Mouse (Mus musculus) layer of hippocampus, adult 8-10 months (tissue): ENCODE results near the gene Pagr1a. TPM values are rescaled to one million over a fixed set of nuclear protein-coding genes. Genes with fewer than 3 reads are reported as not detected.
A peak's percentile ranks its signal among the peaks of the same experiment; 100 is the strongest.

Source experiments
- DNase-seq, 2 experiments: peaks; one replicate each; pipeline ENCODE4 v3.0.0; 2022; ENCODE audit warnings: low spot score in 2 of 2
- total RNA-seq, 4 experiments: library from RNA; stranded (reverse); gene quantifications; 2 replicates each; pipeline ENCODE4 v1.2.4; 2022

Pagr1a gene
- 10 to 100 TPM; 18.9 to 59.7 (median 27.8) TPM for total RNA-seq

DNA sequence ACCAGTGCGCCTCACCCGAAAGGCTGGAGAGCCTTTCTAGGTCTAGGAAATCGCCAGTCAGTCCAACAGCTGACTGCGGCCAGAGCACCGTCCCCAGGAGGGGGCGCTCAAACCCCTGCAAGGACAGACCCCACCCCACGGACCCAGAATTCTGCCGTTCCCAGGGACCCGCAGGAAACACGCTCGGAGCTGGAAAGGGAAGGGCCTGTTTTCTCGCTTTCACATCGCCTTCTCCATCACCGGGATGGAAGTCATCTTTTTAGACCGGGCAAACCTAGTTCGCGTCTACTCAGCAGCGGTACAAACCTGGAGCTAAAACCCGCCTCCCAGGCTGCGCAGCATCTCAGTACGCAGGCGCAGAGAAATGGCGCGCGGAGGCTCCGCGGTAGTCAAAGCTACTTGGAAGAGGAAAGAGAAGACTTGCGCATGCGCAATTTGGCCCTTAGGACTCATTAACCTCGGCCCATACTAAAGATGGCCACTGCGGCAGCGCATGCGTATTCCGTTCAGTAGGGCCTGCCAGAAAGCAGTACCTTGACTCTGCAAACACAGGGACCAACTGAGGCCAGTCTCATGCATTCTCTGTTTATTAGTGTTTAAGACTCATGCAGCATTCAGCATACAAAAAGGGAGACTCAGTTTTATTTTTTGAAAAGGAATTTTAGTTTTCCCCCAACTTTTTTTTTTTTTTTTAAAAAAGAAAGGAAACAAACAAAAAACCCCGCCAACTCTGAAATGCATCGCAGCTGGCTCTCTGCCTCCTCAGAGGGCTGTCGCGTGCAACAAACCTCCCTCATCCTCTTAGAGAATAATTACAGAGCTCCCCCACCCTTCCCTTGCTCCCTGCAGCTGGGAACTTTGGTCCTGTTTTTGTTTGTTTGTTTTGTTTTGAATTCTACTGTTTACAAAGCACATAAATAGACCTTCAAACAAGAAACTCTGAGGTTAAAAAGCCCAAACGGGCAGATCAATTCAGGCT, at the start of gene Pagr1a:
Pagr1a (minus strand) TSS at position 382 of the 979 bp plus-strand sequence.
- peak; percentile 96 to 99 for DNase-seq

DNA sequence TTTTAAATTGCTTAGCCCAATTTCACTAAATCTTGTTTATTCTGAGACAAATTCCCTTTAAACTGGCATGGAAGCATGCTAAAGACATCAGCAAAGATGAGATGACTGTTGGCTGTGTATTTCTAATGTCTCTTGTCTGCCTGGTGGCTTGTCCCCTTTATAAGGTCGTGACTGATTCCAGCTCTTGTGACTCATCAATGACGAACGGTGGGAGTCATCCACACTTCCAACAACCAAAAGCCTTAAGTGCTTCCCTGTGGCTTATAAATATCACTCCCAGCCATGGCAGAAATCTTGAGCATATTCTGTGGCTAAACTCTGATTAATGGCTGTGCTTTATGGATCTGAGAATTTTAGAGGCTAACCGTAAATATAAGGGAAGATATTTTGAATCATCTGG, 49.2 kb upstream of the Pagr1a start:
- DNase-seq: no peak

DNA sequence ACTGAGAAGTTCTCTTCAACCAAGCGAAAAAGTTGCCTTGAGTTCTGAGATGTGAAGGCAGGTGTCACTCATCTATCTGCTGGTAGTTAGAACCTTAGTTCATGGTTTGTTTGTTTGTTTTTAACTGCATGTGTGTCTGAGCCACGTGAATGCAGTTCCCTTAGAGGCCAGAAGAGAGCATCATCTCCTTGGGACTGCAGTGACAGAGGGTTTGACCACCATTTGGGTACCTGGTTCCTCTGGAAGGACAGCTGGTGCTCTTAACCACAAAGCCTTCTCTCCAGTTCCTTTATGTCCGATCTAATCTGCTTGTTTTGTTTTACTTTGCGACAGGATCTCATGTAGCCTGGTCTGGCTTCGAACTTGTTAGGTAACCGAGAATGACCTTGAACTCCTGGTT, 48.4 kb upstream of the Pagr1a start:
- no peak for DNase-seq

DNA sequence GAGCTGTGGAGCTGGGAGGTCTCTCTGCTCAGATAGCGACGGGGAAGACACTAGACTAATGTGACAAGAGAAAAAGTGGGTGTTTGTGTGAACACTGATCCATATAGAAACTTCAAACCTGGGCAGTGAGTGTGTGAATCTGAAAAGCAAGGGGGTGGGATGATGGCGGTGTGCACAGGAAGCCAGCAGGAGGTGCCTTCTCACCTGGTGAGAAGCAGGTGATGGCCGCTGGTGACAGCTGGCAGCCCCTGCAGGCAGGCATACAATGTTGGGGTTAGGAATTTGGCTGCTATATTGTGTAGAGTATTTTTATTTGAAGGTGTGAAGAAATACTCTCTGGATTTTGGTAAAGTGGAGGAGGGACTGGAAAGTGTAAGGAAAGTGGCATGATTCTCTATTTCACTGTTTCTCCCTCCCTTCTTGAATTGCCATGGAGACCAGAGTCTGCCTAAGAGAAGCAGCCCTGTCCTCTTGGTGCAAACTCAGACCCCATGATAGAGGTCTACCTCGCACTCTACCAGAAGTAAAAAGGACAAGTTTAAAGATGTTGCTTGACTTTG, 38.0 kb upstream of the Pagr1a start:
- no peak for DNase-seq

DNA sequence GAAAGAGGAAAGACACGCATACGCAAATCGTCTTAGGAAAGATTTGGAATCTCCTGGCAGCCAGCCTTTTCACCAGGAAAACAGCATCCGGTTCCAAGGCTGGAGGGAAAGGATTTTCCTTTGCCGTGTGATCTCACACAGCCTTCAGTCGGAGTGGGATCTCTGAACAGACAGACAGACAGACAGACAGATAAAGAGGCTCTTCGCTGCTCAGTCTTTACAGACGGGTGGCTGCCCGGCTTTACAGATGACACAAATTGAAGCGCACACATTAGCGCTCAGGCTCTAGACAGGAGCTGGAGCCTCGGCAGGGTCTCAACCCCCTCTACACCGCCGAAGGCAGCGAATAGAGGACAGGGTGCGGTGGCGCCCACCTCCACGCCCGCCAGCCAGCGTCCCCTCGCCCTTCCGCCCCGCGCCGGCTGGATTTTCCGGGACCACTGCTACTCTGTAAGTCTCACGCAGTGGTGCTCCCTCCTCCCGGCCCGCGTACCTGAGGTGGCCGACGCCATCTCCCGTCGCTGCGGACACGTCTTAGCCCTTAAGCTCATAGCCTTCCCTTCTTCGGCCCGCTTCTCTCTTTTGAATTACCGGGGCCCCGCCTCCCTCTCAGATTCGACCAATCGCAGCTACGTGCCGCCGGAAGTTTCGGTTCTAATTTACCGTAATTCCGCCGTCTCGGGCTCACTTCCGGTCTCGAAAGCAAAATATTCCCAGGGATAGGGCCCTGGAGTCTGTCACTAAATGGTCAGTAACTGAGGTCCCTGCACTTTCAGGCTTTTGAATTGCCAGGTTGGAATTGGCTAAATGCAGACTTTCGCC, 24.9 kb upstream of the Pagr1a start, which contains the start of gene Kif22:
Kif22 (minus strand) TSS at position 621 of the 822 bp plus-strand sequence.
- DNase-seq: peak; percentile 78 to 88

DNA sequence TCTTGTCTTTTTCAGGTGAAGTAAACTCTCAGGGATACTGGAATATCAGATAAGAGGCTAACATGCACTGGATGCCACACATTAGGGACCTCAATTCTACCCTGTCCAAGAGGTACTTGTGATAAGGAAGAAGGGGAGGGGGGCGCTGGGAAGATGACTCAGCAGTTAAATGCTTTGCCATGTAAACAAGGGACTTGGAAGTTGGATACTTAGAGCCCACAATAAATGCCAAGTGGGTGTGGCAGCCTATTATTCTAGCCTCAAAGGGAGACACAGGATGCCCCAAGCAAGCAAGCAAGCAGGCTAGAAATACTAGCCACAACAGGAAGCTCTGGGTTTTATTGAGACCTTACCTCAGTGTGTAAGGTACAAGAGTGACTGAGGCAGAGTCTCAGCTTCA, 14.1 kb upstream of the Pagr1a start:
- no peak for DNase-seq

DNA sequence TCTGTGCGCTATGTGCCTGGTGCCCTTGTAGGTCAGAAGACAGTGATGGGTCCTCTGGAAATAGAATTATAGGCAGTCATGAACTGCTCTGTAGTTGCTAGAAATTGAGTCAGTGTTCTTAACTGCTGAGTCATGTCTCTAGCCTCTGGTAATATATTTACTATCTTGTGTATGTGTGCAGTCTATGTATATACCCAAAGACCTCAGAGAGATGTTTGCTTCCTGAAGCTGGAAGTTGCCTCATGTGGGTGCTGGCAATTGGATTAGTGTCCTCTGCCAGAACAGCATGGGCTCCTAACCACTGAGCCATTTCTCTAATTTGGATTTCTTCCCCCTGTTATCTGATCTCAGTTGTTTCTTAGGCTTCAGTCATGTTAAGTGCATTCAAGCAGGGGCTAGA, 13.0 kb upstream of the Pagr1a start:
- DNase-seq: no peak

DNA sequence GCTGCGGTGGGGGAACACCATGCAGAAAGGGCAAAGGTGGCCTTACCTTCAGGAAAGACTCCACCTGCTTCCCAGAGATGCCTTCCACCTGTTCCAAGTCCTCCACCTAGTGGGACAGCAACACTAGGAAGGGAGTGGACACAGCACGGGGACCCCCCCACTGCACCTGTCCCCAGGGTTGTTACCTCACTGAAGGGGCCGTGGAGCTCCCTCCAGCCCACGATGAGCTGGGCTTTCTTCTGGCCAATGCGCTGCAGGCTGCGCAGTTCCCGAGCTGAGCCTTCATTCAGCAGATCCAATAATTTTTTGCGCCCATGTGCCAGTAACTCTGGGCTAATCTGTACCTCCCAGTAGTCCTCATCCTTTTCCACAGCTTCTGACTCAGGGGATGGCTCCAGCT, 10.7 kb upstream of the Pagr1a start:
- no peak for DNase-seq

DNA sequence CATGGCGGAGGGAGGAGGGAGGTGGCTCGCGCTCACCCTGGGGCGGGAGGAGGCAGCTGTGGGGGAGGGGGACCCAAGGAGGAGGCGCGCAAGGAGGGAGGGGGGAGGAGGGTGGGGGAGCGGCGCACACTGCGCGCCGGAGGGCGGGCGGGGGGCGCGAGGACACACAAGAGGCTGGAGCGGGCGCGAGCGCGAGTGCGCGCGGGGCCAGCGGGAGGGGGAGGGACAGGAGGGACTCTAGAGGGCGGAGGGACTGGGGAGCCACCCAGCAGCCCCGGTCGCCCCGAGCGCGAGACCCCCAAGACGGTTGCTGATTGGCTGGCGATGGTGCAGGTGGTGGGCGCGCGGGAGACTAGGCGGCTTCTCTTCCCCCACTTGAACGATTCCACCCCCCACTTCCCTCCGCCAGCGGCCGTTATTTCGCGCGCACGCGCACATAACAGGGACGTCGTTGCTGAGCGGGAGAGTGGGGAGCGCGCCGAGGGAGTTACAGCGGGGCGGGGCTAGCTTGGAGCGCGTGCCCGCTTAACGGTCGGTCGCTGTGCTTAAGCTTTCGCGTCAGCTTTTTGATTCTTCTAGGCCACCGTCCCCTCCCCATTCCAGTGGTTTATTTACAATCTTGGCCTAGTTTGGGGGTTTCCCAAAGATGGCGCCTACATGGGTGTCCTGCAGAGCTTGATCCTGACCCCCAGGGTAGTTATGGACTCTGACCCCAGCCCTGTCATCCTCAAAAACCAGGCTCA, 10.0 kb upstream of the Pagr1a start, which contains the start of gene Maz:
Maz (minus strand) TSS at position 54 of the 743 bp plus-strand sequence.
- peak; percentile 99 for DNase-seq

DNA sequence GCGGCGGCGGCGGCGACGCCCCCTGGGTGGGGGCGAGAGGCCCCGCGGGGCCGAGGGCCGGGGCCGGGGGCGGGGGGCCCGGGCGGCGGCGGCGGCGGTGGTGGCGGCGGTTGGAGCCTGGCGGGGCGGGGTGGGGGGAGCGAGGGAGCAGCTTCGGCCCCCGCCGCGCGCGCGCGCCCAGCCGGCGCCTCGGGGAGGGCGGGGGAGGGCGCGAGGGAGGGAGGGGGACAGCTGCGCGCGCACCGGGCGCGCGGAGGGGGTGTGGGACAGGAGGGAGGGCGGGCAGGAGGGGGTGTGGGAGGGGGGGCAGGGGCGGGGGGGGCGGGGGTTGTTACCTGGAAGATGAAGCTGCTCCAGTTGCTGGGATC, 9.4 kb upstream of the Pagr1a start:
- no peak for DNase-seq

DNA sequence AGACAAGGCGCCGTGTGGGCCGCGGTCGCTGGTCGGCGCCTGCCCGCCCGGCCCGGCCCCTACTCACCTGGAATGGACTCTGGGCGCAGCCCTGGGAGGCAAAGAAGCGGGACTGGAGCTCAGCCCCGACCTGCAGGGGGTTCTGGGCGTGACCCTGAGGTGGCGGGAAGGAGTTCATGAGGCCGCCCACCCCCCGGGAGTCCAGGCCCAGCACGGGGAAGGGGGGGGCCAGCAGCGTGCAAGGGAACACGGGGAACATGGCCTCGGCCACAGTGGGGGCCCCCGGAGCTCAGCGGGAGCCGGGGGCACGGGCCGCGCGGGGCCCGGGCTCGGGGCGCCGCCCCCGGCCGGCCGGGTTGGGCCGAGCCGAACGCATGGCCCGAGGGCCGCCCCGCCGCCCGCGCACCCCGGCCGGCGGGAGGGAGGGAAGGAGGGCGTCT, 9.0 kb upstream of the Pagr1a start:
- DNase-seq: no peak

DNA sequence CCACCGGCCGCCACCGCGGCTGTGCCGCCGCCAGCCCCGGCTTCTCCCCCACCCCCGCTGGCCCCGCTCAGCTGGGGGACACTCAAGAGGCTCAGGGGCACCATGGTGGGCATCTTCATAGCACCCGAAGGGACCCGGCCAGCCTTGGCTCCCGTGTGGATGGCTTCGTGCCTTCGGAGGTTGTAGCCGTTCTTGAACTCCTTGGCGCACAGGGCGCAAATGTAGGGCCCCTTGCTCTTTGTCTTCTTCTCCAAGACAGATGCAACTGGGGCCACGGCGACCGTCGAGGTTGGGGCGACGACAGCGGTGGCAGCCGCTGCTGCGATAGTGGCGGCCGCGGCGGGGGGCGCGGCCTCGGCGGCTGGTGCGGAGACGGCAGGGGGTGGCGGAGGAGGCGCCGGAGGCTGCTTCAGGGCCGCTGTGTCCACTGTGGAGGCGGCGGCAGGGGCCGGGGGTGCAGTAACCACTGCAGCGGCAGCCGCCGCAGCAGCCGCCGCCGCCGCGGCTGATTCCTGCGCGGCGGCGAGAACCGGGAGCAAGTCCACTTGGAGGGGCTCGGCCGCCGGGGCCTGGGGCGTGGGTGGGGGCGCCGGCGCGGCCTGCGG, 8.5 kb upstream of the Pagr1a start:
- no peak for DNase-seq

DNA sequence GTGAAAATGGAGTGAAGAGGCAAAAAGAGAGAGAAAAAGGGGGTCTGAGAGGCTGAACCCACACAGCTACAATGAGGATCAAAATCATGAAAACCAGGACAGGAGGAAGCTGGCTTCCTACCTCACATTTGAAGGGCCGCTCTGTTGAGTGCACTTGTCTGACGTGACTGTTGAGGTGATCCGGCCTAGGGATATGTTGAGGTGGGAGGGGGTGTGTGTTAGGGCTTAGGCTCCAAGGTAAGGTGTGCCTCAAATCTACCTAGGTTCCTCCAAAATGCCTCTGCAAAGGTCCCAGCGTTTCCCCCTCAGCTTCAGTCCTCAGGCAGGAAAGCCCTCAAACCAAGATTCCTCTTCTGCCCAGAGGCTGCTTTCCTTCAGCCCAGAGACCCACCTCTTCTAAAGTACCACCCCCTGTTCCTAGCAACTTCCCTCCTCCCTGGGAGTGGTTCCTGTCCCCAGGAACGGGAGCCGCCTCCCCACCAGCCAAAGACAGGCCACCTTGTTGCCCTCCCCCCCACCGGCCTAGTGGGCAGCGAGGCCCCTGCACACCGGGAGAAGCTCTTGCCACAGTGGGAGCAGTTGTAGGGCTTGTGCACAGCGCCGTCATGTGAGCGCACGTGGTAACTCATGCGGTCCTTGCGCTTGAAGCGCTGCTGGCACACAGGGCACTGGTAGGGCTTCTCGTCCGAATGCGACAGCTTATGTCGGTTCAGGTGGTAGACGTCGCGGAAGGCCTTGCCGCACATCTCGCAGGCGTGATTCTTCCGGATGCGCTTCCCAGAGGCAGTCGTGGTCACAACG, 7.8 kb upstream of the Pagr1a start:
- DNase-seq: peak; percentile 78 to 84

DNA sequence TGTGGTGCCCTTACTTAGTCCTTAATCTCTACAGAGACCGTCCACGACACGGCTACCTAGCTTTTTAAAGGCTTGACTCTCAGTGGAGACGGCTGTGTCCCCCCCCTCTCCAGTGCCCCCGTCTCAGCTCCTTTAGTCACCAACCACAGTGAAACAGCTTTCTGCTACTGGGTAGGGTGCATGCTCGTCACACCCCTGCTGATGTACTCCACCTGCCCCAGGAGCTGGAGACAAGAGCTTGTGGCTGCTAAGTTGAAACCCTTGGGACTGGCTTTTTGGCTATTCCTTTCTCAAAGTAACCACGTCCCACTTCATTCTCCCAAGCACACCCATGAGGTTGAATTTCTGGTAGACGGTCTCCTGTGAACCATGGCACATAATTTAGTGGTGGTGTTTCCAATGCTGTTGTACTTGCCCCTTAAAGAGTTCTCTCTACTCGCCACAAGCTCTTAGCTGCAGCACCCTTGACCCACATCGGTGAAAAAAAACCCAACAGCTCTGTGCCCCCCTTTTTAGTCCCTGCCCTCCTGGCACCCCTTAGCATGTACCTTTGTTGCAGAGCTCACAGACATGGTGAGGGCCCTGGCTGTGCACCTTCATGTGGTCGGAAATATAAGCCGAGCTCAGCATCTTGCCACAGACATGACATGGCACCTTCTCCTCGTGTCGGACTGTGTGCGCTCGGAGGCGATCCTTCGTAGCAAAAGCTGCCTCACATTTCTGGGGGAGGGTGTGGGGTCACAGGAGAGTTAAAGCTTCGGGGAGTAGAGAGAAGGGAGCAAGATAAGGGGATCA, 6.9 kb upstream of the Pagr1a start:
- DNase-seq: no peak

DNA sequence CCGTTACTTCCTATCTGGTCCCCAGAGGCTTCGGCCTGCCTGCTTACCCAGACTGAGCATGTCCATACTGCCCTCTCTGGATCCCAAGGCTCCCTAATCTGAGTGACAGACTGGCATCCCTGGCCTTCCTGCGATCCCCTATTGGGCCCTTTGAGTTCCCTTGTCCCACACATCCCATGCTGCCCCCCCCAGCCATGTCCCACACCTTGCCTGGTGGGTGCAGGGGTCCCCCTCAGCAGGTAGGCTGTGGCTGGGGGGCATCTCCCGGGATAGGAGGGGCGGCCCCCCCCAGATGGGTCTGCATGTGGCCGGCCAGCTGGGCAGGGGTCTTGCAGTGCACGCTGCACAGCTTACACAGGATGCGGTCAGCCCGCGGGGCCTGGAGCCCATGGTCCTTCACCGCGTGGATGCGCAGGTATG, 6.1 kb upstream of the Pagr1a start:
- no peak for DNase-seq

DNA sequence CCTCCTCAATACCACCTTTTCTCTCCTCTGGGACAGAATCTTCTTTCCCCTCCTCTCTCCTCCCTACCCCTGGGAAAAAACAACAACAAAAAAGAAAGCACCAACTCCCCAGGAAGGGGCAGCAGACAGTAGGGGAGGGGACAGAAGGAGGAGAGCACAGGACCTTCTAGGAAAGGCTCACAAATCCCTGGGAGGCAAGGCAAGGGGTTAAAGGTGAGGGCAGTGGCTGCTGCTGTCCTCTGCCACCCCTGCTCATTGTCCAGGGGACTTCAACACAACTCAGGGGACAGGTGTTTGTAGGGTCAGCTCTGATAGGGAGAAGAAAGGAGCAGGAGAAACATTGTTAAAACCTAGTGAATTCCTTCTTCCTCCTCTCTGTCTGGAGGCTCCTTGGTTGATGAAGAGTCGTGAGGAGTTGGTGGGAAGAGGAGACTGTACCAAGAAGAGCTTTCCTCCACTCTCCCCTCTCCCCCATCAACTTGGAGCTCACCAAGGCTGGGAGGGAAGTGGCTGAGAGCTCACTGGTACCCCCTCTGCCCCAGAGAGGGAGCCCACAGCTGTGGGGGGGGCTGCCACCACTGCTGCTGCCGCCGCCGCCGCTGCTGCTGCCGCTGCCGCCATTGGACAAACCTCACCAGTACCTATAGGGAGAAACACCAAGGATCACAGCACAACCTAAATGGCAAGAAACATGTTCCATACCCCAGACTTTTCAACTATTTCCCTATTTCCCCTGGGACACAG, 5.5 kb upstream of the Pagr1a start:
- DNase-seq: no peak

DNA sequence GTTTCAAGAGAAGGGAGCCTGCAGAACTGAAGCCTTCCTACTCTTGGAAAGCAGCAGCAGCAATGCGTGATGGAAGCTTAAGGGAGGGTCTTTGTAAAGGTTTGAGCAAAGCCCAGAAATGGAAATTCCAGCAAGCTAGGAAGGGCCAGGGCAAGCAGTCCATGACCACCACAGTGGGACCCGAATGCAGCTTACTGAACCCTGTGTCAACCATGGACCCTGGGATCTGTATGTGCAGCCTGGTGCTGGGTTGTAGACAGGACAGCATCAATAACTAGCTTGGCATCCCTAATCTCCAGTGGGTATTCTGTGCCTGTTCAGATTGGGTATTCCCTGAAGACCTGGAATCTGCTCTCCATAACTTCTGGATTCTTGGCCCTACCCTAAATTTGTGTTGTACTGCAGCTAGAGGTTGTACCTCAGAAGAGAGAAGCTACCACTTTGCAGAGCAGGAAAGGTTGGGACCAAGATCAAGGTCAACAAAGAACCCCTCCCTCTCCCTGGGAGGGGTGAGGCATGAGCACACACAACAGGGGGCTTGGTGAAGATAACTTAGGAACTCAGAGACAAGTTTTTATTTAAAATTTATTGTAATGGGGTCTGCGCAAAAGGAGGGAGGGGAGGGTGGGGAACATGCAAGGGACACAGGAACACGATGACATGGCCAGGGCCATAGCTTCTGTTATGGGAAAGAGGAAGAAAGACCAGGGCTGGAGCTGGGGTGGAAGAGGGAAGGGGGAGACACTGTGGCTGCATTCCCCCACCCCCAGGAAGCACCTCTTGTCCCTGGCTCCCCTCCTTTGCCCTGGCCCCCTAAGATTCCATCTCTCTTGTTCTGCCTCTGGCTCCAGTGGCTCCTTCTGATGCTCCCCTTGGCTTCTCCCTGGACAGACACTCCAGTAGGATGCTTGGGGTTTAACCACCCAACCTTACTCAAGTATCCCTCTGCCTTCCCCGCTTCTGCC, 4.7 kb upstream of the Pagr1a start:
- no peak for DNase-seq
